Mouse (Mus musculus) lung, postnatal 4 days (tissue): ENCODE results near the gene Traf1.

ENCODE experiments used
- DNase-seq, 2 experiments: peaks; one replicate each; pipeline ENCODE4 v3.0.0; 2021

The Traf1 gene

DNA sequence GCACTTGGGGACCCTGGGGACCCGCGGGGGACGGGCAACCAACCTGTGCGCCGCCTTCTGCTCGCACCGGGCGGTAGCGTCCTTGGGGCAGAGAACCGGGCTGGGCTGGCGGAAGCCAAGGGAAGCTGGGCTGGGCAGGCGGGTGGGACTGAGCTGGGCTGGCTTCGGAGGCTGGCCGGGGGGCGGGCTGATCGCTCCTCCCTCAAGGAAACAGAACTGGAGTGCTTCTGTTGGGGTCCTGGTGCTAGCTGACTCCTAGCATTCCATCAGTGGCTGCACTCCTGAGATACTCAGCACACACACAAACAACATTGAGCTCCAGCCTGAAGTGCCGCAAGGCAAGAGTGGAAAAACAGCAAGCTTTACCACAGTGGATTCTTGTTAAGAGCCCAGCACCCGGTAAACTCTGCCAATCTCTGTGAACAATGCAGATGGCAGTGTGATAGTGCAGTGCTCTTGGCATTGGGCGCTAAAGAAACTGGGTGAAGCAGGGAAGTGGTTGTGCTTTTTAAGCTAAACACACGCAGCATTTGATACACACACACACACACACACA is at the start of gene Traf1:
TSS of gene Traf1 (minus strand) at position 292 of the 556 bp plus-strand sequence.
- peak; percentile 77 to 87 for DNase-seq

DNA sequence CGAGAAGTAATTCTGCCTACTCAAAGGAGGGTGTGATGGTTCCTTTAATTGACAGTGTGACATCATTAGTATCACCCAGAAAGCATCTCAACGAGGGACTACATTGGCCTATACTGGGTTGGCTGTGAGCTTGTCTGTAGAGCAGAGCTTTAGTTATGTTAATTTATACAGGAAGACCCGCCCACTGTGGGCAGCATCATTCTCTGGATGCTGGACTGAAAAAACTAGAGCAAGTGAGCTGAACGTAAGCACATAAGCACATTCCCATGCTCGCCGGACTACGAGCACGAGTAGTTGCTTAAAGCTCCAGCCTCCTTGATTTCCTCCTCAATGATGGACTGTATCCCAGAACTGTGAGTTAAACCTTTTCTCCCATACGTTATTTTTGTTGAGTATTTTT is 37.4 kb upstream of the Traf1 start:
- DNase-seq = no peak

GRCm38 (mm10) chr2:34996506-34996905 is 34.9 kb upstream of the Traf1 start:
- DNase-seq = no peak

GRCm38 (mm10) chr2:34993696-34994356 is 32.3 kb upstream of the Traf1 start:
- no peak for DNase-seq

GRCm38 (mm10) chr2:34992729-34993695 is 31.4 kb upstream of the Traf1 start:
- DNase-seq = no peak

- no peak for DNase-seq
These were observed 30.4 kb upstream of the Traf1 start for GRCm38 (mm10) chr2:34991966-34992365.

DNA sequence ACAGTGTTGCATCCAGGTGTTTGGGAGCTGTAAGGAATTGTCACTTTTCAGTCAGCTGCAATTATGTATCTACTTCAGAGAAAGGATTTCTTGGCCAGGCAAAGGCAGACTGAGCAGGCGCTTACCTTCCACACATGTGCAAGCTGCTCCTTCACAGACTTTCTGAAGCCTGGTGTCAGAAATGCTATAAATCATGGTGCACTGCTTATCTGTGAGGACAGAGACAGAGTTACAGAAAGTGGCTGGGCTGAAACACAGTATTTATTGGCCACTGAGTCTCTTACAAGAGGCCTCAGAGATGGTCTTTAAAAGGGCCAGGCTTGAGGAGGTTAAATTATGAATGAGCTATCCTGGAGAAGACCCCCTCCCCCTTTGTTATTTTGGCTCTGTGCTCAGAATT is 28.2 kb upstream of the Traf1 start:
- DNase-seq = no peak

DNA sequence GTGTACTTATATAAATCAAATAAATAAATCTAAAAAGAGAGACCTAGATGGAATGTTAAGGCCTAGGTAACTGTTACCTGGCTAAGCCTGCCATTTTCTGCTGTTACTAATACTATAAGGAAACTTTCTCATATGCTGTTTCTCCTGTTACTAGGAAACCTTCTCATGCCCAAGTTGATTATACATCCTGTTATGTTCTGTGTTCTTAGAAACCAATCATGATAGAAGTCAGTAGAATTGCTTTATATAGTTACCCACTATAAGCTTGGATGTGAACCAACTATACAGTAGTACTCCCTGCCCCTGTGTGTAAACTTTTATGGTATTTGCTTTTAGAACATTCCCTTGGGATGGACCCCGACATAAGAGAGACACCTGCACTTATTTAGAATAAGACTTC is 26.0 kb upstream of the Traf1 start:
- no peak for DNase-seq

GRCm38 (mm10) chr2:34984885-34985284 is 23.3 kb upstream of the Traf1 start:
- no peak for DNase-seq

DNA sequence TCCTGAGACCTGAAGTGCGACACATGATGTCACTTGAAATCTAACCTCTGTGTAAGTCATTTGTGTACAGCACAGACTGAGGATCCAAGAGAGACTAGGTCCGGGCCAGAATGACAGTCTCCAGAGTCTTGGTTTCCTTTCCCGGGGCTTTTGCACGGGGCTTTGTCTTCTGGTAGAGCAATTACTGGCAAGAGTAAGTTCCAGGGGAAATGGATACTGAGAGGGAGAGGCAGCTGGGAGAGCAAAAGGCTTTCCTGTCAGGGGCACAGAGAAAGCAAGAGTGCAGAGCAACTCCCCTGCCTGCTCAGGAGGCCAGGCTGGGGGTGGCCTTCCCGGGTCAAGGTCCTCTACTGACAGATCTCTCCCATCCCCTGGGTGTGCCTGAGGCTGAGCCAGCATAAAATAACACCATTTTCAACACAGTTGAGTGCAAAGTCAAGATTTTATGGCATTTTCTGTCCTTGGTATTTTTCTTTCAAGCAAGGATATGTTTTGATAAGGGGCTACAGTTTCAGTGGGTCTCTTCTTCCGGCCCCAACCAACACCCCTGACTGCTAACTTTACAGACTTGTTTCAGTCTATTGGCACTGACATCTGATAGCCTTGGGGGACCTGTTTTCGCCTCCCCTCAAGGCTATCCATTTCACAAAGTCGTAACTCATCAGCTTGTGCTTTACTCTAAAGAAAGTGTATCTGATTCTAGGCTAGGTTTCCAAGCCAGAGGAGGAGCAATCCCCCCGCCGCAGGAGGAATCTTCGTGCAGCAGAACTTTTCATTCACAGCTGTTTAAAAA is 21.5 kb upstream of the Traf1 start:
- no peak for DNase-seq

GRCm38 (mm10) chr2:34982096-34982724 is 20.6 kb upstream of the Traf1 start:
- no peak for DNase-seq

DNA sequence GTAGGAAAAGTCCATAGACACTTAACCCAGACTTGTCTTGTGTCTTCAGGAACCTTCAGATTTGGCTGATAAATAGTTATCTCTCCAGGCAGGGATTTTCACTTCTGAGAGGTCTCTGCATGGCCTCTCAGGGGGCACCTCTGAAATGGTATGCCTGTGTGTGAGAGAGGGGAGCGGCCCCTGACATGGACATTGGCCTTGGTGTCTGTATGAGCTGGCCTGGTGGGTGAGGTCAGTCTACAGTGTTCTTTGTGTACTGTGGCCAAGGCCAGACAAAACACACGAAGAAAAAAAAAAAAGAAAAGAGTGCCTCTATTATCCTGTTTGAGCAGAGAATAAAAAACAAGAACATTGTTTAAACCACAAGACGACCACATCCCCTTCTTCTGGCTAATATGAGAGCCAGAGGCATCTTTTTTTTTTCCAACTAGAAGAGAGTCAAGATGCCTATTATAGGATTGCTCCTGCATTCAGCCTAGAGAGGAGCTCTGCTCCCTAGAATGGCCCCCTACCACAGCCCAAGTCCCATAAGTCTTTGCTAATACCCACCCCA is 18.0 kb upstream of the Traf1 start:
- DNase-seq = no peak

- DNase-seq = no peak
These were observed 16.7 kb upstream of the Traf1 start for GRCm38 (mm10) chr2:34978226-34978625.

GRCm38 (mm10) chr2:34976945-34977658 is 15.5 kb upstream of the Traf1 start:
- DNase-seq = no peak

DNA sequence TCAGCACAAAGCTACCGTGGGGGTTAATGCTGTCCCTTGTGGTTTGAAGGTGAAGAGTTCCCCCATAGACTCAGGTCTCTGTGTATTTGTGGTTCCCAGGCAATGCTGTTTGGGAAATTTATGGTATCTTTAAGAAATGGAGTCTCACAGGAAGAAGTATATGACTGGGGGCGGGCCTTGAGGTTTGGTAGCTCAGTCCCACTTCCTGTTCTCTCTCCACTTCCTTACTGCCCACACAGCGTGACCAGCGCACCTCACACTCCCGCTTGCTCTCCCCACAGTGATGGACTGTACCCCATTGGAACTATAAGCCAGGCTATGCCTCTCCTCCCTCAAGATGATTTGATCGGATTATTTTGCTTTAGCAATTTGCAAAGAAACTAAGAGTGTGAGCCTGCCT is 14.9 kb upstream of the Traf1 start:
- DNase-seq = peak in 1 of 2 experiments; percentile 27

DNA sequence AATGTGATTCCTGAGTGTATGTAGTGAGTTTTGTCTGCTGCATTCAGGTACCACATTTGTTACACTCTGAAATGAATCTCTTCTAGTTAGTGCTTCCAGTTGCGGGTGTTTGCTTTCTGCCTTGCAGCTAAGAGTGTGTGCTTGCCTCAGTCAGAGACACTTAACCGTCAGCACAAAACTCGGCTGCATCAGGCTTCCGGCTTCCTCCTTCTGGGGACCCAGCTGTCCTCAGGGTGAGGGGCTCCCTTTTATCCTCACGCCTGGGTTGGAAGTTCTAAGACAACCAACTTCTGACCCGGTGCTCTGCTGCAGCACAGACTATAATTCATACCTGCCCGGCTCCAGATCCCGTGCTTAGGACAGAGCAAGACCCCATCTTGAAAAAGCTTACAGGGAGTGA is 11.5 kb upstream of the Traf1 start:
- no peak for DNase-seq

GRCm38 (mm10) chr2:34971080-34971888 is 9.7 kb upstream of the Traf1 start:
- DNase-seq = no peak

DNA sequence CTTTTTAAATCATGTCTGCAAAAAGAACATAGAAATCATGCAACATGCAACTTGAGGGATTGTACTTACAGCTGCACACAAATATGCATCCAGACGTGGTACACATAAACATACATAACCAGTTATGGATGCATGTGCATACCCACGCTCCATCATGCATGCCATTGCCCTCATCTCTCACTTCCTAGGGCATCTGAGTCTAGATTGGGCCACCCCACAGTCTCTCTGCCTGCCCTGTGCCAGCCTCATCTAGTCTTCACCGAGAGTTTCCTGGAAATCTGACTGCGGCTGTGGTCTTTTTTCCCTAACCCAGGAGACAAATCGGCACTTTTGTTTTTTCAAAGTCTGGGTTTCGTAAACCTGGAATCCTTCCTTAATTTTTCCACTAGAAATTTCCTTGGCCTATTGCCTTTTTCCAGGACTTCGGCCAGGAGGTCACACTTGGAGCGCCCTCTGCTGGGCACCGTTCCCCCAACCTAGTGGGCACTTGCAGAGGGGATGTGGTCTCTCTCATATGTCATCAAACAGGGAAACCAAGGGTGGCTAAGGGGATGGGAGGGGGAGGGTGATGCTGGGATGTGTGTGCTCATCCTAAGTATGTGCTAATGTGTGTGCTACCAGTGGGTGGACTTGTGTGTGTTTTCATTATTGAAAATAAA is 8.6 kb upstream of the Traf1 start:
- DNase-seq = peak; percentile 80 to 85

- no peak for DNase-seq
These were observed 7.6 kb upstream of the Traf1 start for GRCm38 (mm10) chr2:34969166-34969565.
